Mouse (Mus musculus) urinary bladder, postnatal 4 days (tissue): ENCODE measurements around the gene Fam120b.

Experiments used
- DNase-seq, 2 experiments: peaks; one replicate each; pipeline ENCODE4 v3.0.0; 2021 to 2022; ENCODE audit warnings: low spot score in 2 of 2

The Fam120b gene

GRCm38 (mm10) chr17:15379741-15380526, 16.1 kb upstream of the Fam120b start:
- peak in 1 of 2 experiments; percentile 58 for DNase-seq

GRCm38 (mm10) chr17:15380641-15381051, 15.4 kb upstream of the Fam120b start:
- DNase-seq, result peak in 1 of 2 experiments; percentile 63

GRCm38 (mm10) chr17:15381092-15381860, 14.7 kb upstream of the Fam120b start:
- peak in 1 of 2 experiments; percentile 49 for DNase-seq

- peak in 1 of 2 experiments; percentile 42 for DNase-seq
Observed at GRCm38 (mm10) chr17:15381869-15382660, 13.9 kb upstream of the Fam120b start.

- DNase-seq, result no peak
Observed at GRCm38 (mm10) chr17:15383360-15383759, 12.6 kb upstream of the Fam120b start.

- no peak for DNase-seq
Observed at GRCm38 (mm10) chr17:15388892-15389291, 7.1 kb upstream of the Fam120b start.

- DNase-seq, result no peak
Observed at GRCm38 (mm10) chr17:15389356-15389755, 6.6 kb upstream of the Fam120b start.

- peak in 1 of 2 experiments; percentile 50 for DNase-seq
Observed at GRCm38 (mm10) chr17:15401716-15402115, 5.7 kb downstream of the Fam120b start.

- no peak for DNase-seq
Observed at GRCm38 (mm10) chr17:15406576-15406975, 10.6 kb downstream of the Fam120b start.

GRCm38 (mm10) chr17:15409261-15409660, 13.3 kb downstream of the Fam120b start:
- DNase-seq, result peak in 1 of 2 experiments; percentile 20

GRCm38 (mm10) chr17:15410861-15411260, 14.9 kb downstream of the Fam120b start:
- DNase-seq, result peak in 1 of 2 experiments; percentile 35

GRCm38 (mm10) chr17:15416596-15417215, 20.7 kb downstream of the Fam120b start:
- DNase-seq, result no peak

GRCm38 (mm10) chr17:15419534-15419933, 23.5 kb downstream of the Fam120b start:
- DNase-seq, result no peak

GRCm38 (mm10) chr17:15420021-15420603, 24.1 kb downstream of the Fam120b start:
- DNase-seq, result no peak

- no peak for DNase-seq
Observed at GRCm38 (mm10) chr17:15421446-15421845, 25.4 kb downstream of the Fam120b start.

GRCm38 (mm10) chr17:15422666-15423065, 26.7 kb downstream of the Fam120b start:
- DNase-seq, result no peak

- DNase-seq, result peak in 1 of 2 experiments; percentile 19
Observed at GRCm38 (mm10) chr17:15423080-15423765, 27.2 kb downstream of the Fam120b start.

- no peak for DNase-seq
Observed at GRCm38 (mm10) chr17:15425931-15426330, 29.9 kb downstream of the Fam120b start.

- DNase-seq, result no peak
Observed at GRCm38 (mm10) chr17:15429451-15429850, 33.4 kb downstream of the Fam120b start.

GRCm38 (mm10) chr17:15429937-15430336, 33.9 kb downstream of the Fam120b start:
- DNase-seq, result no peak
